Mouse (Mus musculus) C2C12 (cell line): ENCODE data around the gene Lrrc72. TPM values are rescaled to one million over a fixed set of nuclear protein-coding genes. Genes with fewer than 3 reads are reported as not detected.

ENCODE experiments used
- H3K27me3 ChIP-seq: one replicate; pipeline ENCODE4 v1.6.1; 2011; ENCODE audit not compliant: control insufficient read depth, insufficient read depth, insufficient read length
- H3K36me3 ChIP-seq: one replicate; pipeline ENCODE4 v1.6.1; 2011; ENCODE audit not compliant: control insufficient read depth, insufficient read depth
- H3K4me3 ChIP-seq: one replicate; pipeline ENCODE4 v1.5.1; 2011; ENCODE audit warnings: mild to moderate bottlenecking, control low read depth; ENCODE audit not compliant: poor library complexity, insufficient read depth, severe bottlenecking
- H3K79me2 ChIP-seq: one replicate; pipeline ENCODE4 v1.6.1; 2011; ENCODE audit not compliant: control insufficient read depth, insufficient read depth
- H3K79me3 ChIP-seq: one replicate; pipeline ENCODE4 v1.6.1; 2011; ENCODE audit warnings: low read depth, control low read depth
- H3ac ChIP-seq: one replicate; pipeline ENCODE3; 2011; ENCODE audit warnings: low read depth; ENCODE audit not compliant: control insufficient read depth, insufficient read length
- CEBPB ChIP-seq: IDR thresholded peaks from one replicate; pipeline ENCODE4 v1.6.1; 2011; ENCODE audit warnings: low read depth, mild to moderate bottlenecking, control low read depth, moderate library complexity
- CTCF ChIP-seq: IDR thresholded peaks from one replicate; pipeline ENCODE4 v1.5.1; 2011; ENCODE audit not compliant: control insufficient read depth, insufficient read depth, insufficient read length
- FOSL1 ChIP-seq: IDR thresholded peaks from one replicate; pipeline ENCODE4 v1.8.0; 2011; ENCODE audit warnings: mild to moderate bottlenecking, low read length; ENCODE audit not compliant: poor library complexity, insufficient read depth, severe bottlenecking
- MAX ChIP-seq: IDR thresholded peaks from one replicate; pipeline ENCODE4 v1.6.1; 2011; ENCODE audit warnings: mild to moderate bottlenecking, control low read depth
- MYOD1 ChIP-seq: IDR thresholded peaks from one replicate; pipeline ENCODE4 v1.6.1; 2011; ENCODE audit warnings: low read depth; ENCODE audit not compliant: control insufficient read depth, insufficient read length
- MYOG ChIP-seq: IDR thresholded peaks from one replicate; pipeline ENCODE4 v1.6.1; 2011; ENCODE audit not compliant: control insufficient read depth, insufficient read length; ENCODE audit errors: extremely low read depth
- USF1 ChIP-seq: IDR thresholded peaks from one replicate; pipeline ENCODE4 v1.6.1; 2011; ENCODE audit warnings: low read depth, mild to moderate bottlenecking, control low read depth, moderate library complexity
- polyA plus RNA-seq: library from polyadenylated mRNA; unstranded; fragments of >200 nt; fragmentation: generic; extraction: Trizol; gene quantifications from one replicate; pipeline ENCODE4 v1.2.1, GENCODE M21; 2012; ENCODE audit warnings: missing spikeins

The Lrrc72 gene
- polyA plus RNA-seq, 1 experiment = not detected

- no peaks in the 10 kb centered on the region for H3K27me3 ChIP-seq
- H3ac ChIP-seq = no peak overlapping the region
- no peaks in the 10 kb centered on the region for H3K79me2 ChIP-seq
- TF ChIP-seq MAX = no peak
- H3K36me3 ChIP-seq = no peaks in the 10 kb centered on the region
- H3K79me3 ChIP-seq = no peaks in the 10 kb centered on the region
- H3K4me3 ChIP-seq = no peak overlapping the region
These were observed 14.6 kb upstream of the Lrrc72 start for GRCm38 (mm10) chr12:36267670-36268246.

GRCm38 (mm10) chr12:36262116-36262721, 9.0 kb upstream of the Lrrc72 start:
- TF ChIP-seq MAX = no peak
- TF ChIP-seq USF1 = no peak
- TF ChIP-seq MYOD1 = no peak
- TF ChIP-seq CEBPB = no peak
- TF ChIP-seq MYOG = no peak
- no peak for TF ChIP-seq FOSL1
- no peak for TF ChIP-seq CTCF
- Histone ChIP-seq H3K4me3 (no peak overlapping the region), H3K36me3 (no peaks in the 10 kb centered on the region)

GRCm38 (mm10) chr12:36255413-36255812, 2.2 kb upstream of the Lrrc72 start:
- H3K79me2 ChIP-seq = no peaks in the 10 kb centered on the region
- TF ChIP-seq USF1 (no peak), CEBPB (no peak), MYOG (no peak), FOSL1 (no peak), MYOD1 (no peak), CTCF (no peak), MAX (no peak)
- H3K79me3 ChIP-seq = no peaks in the 10 kb centered on the region
- H3K27me3 ChIP-seq = no peaks in the 10 kb centered on the region
- no peak overlapping the region for H3K4me3 ChIP-seq
- no peak overlapping the region for H3ac ChIP-seq
- no peaks in the 10 kb centered on the region for H3K36me3 ChIP-seq

More at GRCm38 (mm10) chr12:36262116-36262721, 9.0 kb upstream of the Lrrc72 start:
- Histone ChIP-seq H3K79me2 (no peaks in the 10 kb centered on the region), H3K79me3 (no peaks in the 10 kb centered on the region), H3K27me3 (no peaks in the 10 kb centered on the region), H3ac (no peak overlapping the region)

GRCm38 (mm10) chr12:36241171-36241570, 12.0 kb downstream of the Lrrc72 start:
- Histone ChIP-seq H3ac (no peak overlapping the region), H3K4me3 (no peak overlapping the region), H3K79me3 (no peaks in the 10 kb centered on the region), H3K79me2 (no peaks in the 10 kb centered on the region), H3K36me3 (no peaks in the 10 kb centered on the region), H3K27me3 (no peaks in the 10 kb centered on the region)
- TF ChIP-seq CEBPB (no peak), MYOD1 (no peak), CTCF (no peak), FOSL1 (no peak), MYOG (no peak), MAX (no peak), USF1 (no peak)

- Histone ChIP-seq H3K36me3 (no peaks in the 10 kb centered on the region), H3ac (no peak overlapping the region), H3K79me3 (no peaks in the 10 kb centered on the region), H3K4me3 (no peak overlapping the region), H3K79me2 (no peaks in the 10 kb centered on the region), H3K27me3 (no peaks in the 10 kb centered on the region)
- TF ChIP-seq MYOG (no peak), CTCF (no peak), CEBPB (no peak), FOSL1 (no peak), MAX (no peak), MYOD1 (no peak), USF1 (no peak)
These were observed 21.8 kb downstream of the Lrrc72 start for GRCm38 (mm10) chr12:36231386-36231785.

GRCm38 (mm10) chr12:36224392-36224791, 28.8 kb downstream of the Lrrc72 start:
- no peak for TF ChIP-seq MAX
- no peak for TF ChIP-seq USF1
- no peak for TF ChIP-seq CEBPB
- TF ChIP-seq CTCF = no peak
- no peak for TF ChIP-seq MYOG
- no peak for TF ChIP-seq FOSL1
- no peak for TF ChIP-seq MYOD1
- no peak overlapping the region for H3ac ChIP-seq
- H3K79me2 ChIP-seq = no peaks in the 10 kb centered on the region

More at GRCm38 (mm10) chr12:36224392-36224791, 28.8 kb downstream of the Lrrc72 start:
- Histone ChIP-seq H3K36me3 (no peaks in the 10 kb centered on the region), H3K4me3 (no peak overlapping the region), H3K79me3 (no peaks in the 10 kb centered on the region), H3K27me3 (no peaks in the 10 kb centered on the region)
